Mouse (Mus musculus) frontal cortex, postnatal 36 days (tissue): ENCODE results near the gene Gm29133.
A peak's percentile ranks its signal among the peaks of the same experiment; 100 is the strongest.

Experiments used
- DNase-seq, 2 experiments: peaks; one replicate each; pipeline ENCODE4 v3.0.0; 2022; ENCODE audit warnings: low spot score in 2 of 2

Gm29133 gene

GRCm38 (mm10) chr3:75747897-75748296 lies at the start of gene Gm29133:
TSS of gene Gm29133 (plus strand) at chr3:75748197.
- DNase-seq, result no peak

GRCm38 (mm10) chr3:75699088-75699487 lies 48.9 kb upstream of the Gm29133 start:
- no peak for DNase-seq

- DNase-seq, result no peak
Observed at GRCm38 (mm10) chr3:75701336-75701735, 46.7 kb upstream of the Gm29133 start.

GRCm38 (mm10) chr3:75706536-75706935 lies 41.5 kb upstream of the Gm29133 start:
- DNase-seq, result peak; percentile 40 to 60

GRCm38 (mm10) chr3:75713678-75714295 lies 34.2 kb upstream of the Gm29133 start:
- no peak for DNase-seq

GRCm38 (mm10) chr3:75720663-75721062 lies 27.3 kb upstream of the Gm29133 start:
- DNase-seq, result no peak

- DNase-seq, result no peak
Observed at GRCm38 (mm10) chr3:75730982-75731600, 16.9 kb upstream of the Gm29133 start.

GRCm38 (mm10) chr3:75743664-75744437 lies 4.1 kb upstream of the Gm29133 start:
- DNase-seq, result no peak

GRCm38 (mm10) chr3:75745343-75745742 lies 2.7 kb upstream of the Gm29133 start:
- no peak for DNase-seq

- DNase-seq, result no peak
Observed at GRCm38 (mm10) chr3:75763351-75763750, 15.4 kb downstream of the Gm29133 start.

- DNase-seq, result no peak
Observed at GRCm38 (mm10) chr3:75774253-75774652, 26.3 kb downstream of the Gm29133 start.

GRCm38 (mm10) chr3:75808001-75808400 lies 60.0 kb downstream of the Gm29133 start:
- no peak for DNase-seq

- DNase-seq, result no peak
Observed at GRCm38 (mm10) chr3:75823934-75824333, 75.9 kb downstream of the Gm29133 start.

GRCm38 (mm10) chr3:75824458-75824857 lies 76.5 kb downstream of the Gm29133 start:
- no peak for DNase-seq

GRCm38 (mm10) chr3:75834827-75835226 lies 86.8 kb downstream of the Gm29133 start:
- DNase-seq, result no peak

GRCm38 (mm10) chr3:75835286-75835967 lies 87.4 kb downstream of the Gm29133 start:
- DNase-seq, result peak in 1 of 2 experiments; percentile 20
